Mouse (Mus musculus): ENCODE results near the gene Sap25. TPM values are rescaled to one million over a fixed set of nuclear protein-coding genes. Genes with fewer than 3 reads are reported as not detected.

The Sap25 gene
- polyA plus RNA-seq, 2 experiments = 2.3 to 13.7 TPM

- H3K27ac ChIP-seq = no peak overlapping the region
- WGBS (ENCODE audit: insufficient replicate concordance) = 62% methylated on average over 4 of the region's 4 CpGs
- DNase-seq (ENCODE audit: low read depth in 3 of 3, low spot score in 3 of 3) (no peak), ATAC-seq (ENCODE audit: insufficient read depth) (no peak)
- peaks cover 2% of the 10 kb centered on the region in 2 experiments; a peak in 3 of 4 replicates for H3K4me1 ChIP-seq (replicated peaks; ENCODE audit: control insufficient read depth in 2 of 2, insufficient read depth in 2 of 2, low read length in 1 of 2)
- no peaks in the 10 kb centered on the region for H3K9me3 ChIP-seq (ENCODE audit: control insufficient read depth, low read length)
- H3K9ac ChIP-seq (replicated peaks) = no peak overlapping the region
- H3K27me3 ChIP-seq (ENCODE audit: control insufficient read depth, insufficient read depth, low read length) = peaks cover 16% of the 10 kb centered on the region
- peaks cover 11% of the 10 kb centered on the region; the same call in 1 of the 2 replicates for H3K36me3 ChIP-seq (replicated peaks; ENCODE audit: control insufficient read depth, insufficient read depth, low read depth)
- no peak overlapping the region for H3K4me3 ChIP-seq (ENCODE audit: insufficient read depth in 1 of 2, low read depth in 2 of 2, low read length in 2 of 2)
- TF ChIP-seq CTCF (IDR thresholded peaks at IDR 0.05; ENCODE audit: low read depth) = no peak
- TF ChIP-seq EP300 (IDR thresholded peaks at IDR 0.05; ENCODE audit: low read depth) = no peak
- H3K4me2 ChIP-seq (ENCODE audit: low read depth) = no peak overlapping the region
Measured at GRCm38 (mm10) chr5:137642886-137643285, 1.8 kb downstream of the Sap25 start.

- no peak for DNase-seq (ENCODE audit: low read depth in 3 of 3, low spot score in 3 of 3)
- Histone ChIP-seq H3K27ac (no peak overlapping the region), H3K9ac (replicated peaks) (no peak overlapping the region), H3K36me3 (replicated peaks; ENCODE audit: control insufficient read depth, insufficient read depth, low read depth) (peaks cover 3% of the 10 kb centered on the region; the same call in 1 of the 2 replicates), H3K4me1 (replicated peaks; ENCODE audit: control insufficient read depth in 2 of 2, insufficient read depth in 2 of 2, low read length in 1 of 2) (peaks cover 7 to 9% of the 10 kb centered on the region in 2 experiments; a peak in 3 of 4 replicates), H3K4me3 (ENCODE audit: insufficient read depth in 1 of 2, low read depth in 2 of 2, low read length in 2 of 2) (no peak overlapping the region), H3K4me2 (ENCODE audit: low read depth) (no peak overlapping the region), H3K27me3 (ENCODE audit: control insufficient read depth, insufficient read depth, low read length) (peaks cover 16% of the 10 kb centered on the region), H3K9me3 (ENCODE audit: control insufficient read depth, low read length) (no peaks in the 10 kb centered on the region)
- WGBS (ENCODE audit: insufficient replicate concordance) = 64% methylated on average over 19 of the region's 19 CpGs
- ATAC-seq (ENCODE audit: insufficient read depth) = no peak
- TF ChIP-seq EP300 (IDR thresholded peaks at IDR 0.05; ENCODE audit: low read depth) (no peak), CTCF (IDR thresholded peaks at IDR 0.05; ENCODE audit: low read depth) (no peak)
Measured at GRCm38 (mm10) chr5:137644484-137644883, 3.4 kb downstream of the Sap25 start.

DNA sequence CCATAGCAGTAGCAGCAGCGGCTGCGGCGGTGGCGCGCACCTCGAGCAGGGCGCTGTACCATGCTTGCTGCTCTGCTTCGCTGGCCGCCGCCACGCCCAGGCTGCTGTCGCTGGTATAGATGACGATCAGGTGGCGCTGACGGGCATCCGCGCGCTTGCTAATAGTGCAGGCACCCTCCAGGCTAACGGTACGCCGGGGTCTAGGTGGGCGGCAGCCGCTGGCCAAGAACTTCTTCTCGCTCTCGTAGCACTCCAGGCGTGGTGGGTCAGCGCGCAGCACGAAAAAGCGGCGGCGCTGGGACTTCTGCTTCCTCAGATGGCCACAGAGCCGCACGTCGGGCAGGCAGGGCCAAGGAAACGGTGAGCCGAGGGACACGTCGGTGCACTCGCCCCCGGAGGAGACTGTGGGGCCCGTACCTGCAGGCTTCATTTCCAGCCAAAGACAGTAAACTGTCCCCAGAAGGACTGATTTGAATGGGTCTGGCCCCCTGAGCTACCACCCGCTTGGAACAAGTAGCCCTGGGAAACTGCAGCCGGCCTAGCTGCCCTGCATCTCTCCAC, 4.0 kb downstream of the Sap25 start:
- no peak for TF ChIP-seq EP300 (IDR thresholded peaks at IDR 0.05; ENCODE audit: low read depth)
- Histone ChIP-seq H3K4me1 (replicated peaks; ENCODE audit: control insufficient read depth in 2 of 2, insufficient read depth in 2 of 2, low read length in 1 of 2) (peaks cover 7 to 12% of the 10 kb centered on the region in 2 experiments; a peak in 3 of 4 replicates), H3K4me3 (ENCODE audit: insufficient read depth in 1 of 2, low read depth in 2 of 2, low read length in 2 of 2) (peak overlapping the region in 1 of 2 experiments; percentile 38; a peak in 2 of 4 replicates), H3K36me3 (replicated peaks; ENCODE audit: control insufficient read depth, insufficient read depth, low read depth) (no peaks in the 10 kb centered on the region; the same call in 1 of the 2 replicates), H3K4me2 (ENCODE audit: low read depth) (peak overlapping the region; percentile 59), H3K9me3 (ENCODE audit: control insufficient read depth, low read length) (no peaks in the 10 kb centered on the region), H3K9ac (replicated peaks) (no peak overlapping the region), H3K27ac (no peak overlapping the region), H3K27me3 (ENCODE audit: control insufficient read depth, insufficient read depth, low read length) (peaks cover 16% of the 10 kb centered on the region)
- WGBS (ENCODE audit: insufficient replicate concordance) = 3% methylated on average over 44 of the region's 44 CpGs
- DNase-seq (ENCODE audit: low read depth in 3 of 3, low spot score in 3 of 3) (no peak), ATAC-seq (ENCODE audit: insufficient read depth) (no peak)

DNA sequence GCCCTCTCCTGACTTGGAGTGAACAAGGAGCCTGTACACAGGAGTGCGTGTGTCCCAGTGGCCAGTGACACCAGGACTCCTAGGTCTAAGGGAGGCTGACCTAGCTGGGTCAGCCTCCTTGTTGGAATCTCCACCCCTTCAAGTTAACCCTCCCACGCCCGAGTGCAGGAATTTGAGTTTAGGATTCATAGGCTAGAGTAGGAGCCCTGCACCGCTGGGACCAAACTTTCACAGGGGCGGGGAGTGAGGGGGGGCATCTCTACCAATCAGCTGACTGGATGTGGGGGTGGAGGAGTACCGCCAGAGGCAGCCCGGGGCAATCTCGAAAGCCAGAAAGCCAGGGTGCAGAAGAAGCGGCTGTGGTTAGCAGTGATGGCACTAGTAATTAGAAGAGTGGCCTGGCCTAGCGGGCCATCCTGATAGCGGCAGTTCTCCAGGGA, 4.5 kb downstream of the Sap25 start, which contains the start of gene Irs3:
Gene Irs3, minus strand, starts transcription at position 63 of the 440 bp plus-strand sequence.
- H3K4me2 ChIP-seq (ENCODE audit: low read depth) = peak within 1 kb of the TSS; percentile 59
- ATAC-seq (ENCODE audit: insufficient read depth) (peak; percentile 9; the same call in 1 of the 2 replicates), DNase-seq (ENCODE audit: low read depth in 3 of 3, low spot score in 3 of 3) (no peak)
- 16% methylated on average over 11 of the region's 11 CpGs for WGBS (ENCODE audit: insufficient replicate concordance)
- TF ChIP-seq EP300 (IDR thresholded peaks at IDR 0.05; ENCODE audit: low read depth) (no peak), CTCF (IDR thresholded peaks at IDR 0.05; ENCODE audit: low read depth) (no peak)
- H3K9ac ChIP-seq (replicated peaks) = no peak within 1 kb of the TSS
- H3K27me3 ChIP-seq (ENCODE audit: control insufficient read depth, insufficient read depth, low read length) = peaks cover 16% of the 10 kb centered on the region
- peaks cover under 1% of the 10 kb centered on the region; the same call in 1 of the 2 replicates for H3K36me3 ChIP-seq (replicated peaks; ENCODE audit: control insufficient read depth, insufficient read depth, low read depth)
- peaks cover 7 to 13% of the 10 kb centered on the region in 2 experiments; a peak in 3 of 4 replicates for H3K4me1 ChIP-seq (replicated peaks; ENCODE audit: control insufficient read depth in 2 of 2, insufficient read depth in 2 of 2, low read length in 1 of 2)
- H3K27ac ChIP-seq = no peak within 1 kb of the TSS
- no peaks in the 10 kb centered on the region for H3K9me3 ChIP-seq (ENCODE audit: control insufficient read depth, low read length)
- peak within 1 kb of the TSS in 1 of 2 experiments; percentile 38; a peak in 2 of 4 replicates for H3K4me3 ChIP-seq (ENCODE audit: insufficient read depth in 1 of 2, low read depth in 2 of 2, low read length in 2 of 2)

DNA sequence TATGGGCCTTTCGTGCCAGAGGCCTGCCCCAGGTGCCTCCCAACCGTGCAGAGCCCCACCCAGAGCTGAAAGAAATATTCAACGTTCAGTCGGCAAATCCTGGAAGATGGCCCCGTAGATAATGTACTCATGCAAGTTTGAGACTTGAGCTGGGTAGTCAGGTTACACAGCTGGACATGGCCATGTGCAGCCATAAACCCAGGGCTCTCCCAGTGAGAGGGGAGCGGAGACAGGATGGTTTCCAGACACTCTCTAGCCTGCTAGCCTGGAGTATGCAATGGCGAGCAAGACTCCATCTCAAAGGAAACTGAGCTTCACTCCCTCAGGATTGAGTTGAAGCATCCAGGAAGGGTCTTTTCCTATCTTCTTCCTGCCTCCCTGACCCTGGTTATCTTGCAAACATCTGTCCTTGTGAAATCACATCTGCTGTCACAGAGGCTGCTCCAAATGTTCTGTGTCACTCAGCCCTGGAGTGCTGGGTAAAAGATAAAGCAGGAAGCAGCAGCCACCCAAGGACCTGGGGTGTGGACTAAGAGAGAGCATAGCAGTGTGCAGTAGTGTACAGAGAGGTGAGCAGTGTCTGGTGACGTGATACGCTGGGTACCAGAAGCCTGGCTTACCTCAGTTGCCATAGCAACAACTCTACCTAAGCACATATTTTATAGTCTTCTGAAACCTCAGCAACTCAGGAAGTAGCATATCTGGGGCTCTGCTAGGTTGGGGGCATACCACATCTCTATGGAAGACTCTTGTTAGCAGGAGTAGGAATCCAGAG, 6.9 kb downstream of the Sap25 start:
- H3K4me3 ChIP-seq (ENCODE audit: insufficient read depth in 1 of 2, low read depth in 2 of 2, low read length in 2 of 2) = no peak overlapping the region
- peaks cover 24% of the 10 kb centered on the region for H3K36me3 ChIP-seq (replicated peaks; ENCODE audit: control insufficient read depth, insufficient read depth, low read depth)
- no peak overlapping the region for H3K27ac ChIP-seq
- TF ChIP-seq CTCF (IDR thresholded peaks at IDR 0.05; ENCODE audit: low read depth) = no peak
- TF ChIP-seq EP300 (IDR thresholded peaks at IDR 0.05; ENCODE audit: low read depth) = no peak
- no peaks in the 10 kb centered on the region for H3K9me3 ChIP-seq (ENCODE audit: control insufficient read depth, low read length)
- H3K4me1 ChIP-seq (replicated peaks; ENCODE audit: control insufficient read depth in 2 of 2, insufficient read depth in 2 of 2, low read length in 1 of 2) = peaks cover 7 to 17% of the 10 kb centered on the region in 2 experiments; a peak in 3 of 4 replicates
- DNase-seq (ENCODE audit: low read depth in 3 of 3, low spot score in 3 of 3) = no peak
- whole genome bisulfite sequencing (ENCODE audit: insufficient replicate concordance) = 36% methylated on average over 9 of the region's 9 CpGs
- peaks cover 16% of the 10 kb centered on the region for H3K27me3 ChIP-seq (ENCODE audit: control insufficient read depth, insufficient read depth, low read length)
- H3K4me2 ChIP-seq (ENCODE audit: low read depth) = no peak overlapping the region
- peak; percentile 60 for ATAC-seq (ENCODE audit: insufficient read depth)
- H3K9ac ChIP-seq (replicated peaks) = no peak overlapping the region

Measured in liver, embryonic 14.5 days (tissue).